Mouse (Mus musculus) limb, embryonic 13.5 days (tissue): ENCODE measurements at regions not wholly inside any gene's neighbourhood (a gene's known extent, or its start where the extent isn't known, plus 50 kb on each side); places are given as distances from the start of the nearest gene placed in this dataset.

Experiments used
- ATAC-seq: fragments of 200-750 bp; cut with Nextera tagmentation; 2 replicates; pipeline ENCODE4 v1.8.0; 2017; ENCODE audit warnings: low read depth, moderate number of reproducible peaks, moderate TSS enrichment; ENCODE audit not compliant: low FRiP score
- H3K27ac ChIP-seq: fragments of 300-500 bp; sonication (generic); 2 replicates; pipeline ENCODE4 v1.5.1; 2015; ENCODE audit warnings: inconsistent platforms, mild to moderate bottlenecking, moderate library complexity
- H3K27me3 ChIP-seq: fragments of 300-500 bp; sonication (generic); 2 replicates; pipeline ENCODE4 v1.6.1; 2015; ENCODE audit warnings: mild to moderate bottlenecking, inconsistent platforms
- H3K36me3 ChIP-seq: fragments of 300-500 bp; sonication (generic); 2 replicates; pipeline ENCODE4 v1.6.1; 2015; ENCODE audit warnings: inconsistent platforms, mild to moderate bottlenecking, moderate library complexity
- H3K4me1 ChIP-seq: fragments of 300-500 bp; sonication (generic); 2 replicates; pipeline ENCODE4 v1.6.1; 2015; ENCODE audit warnings: inconsistent platforms
- H3K4me2 ChIP-seq: fragments of 300-500 bp; sonication (generic); replicated peaks from 2 replicates; pipeline ENCODE4 v1.6.1; 2015; ENCODE audit warnings: inconsistent platforms, mild to moderate bottlenecking, moderate library complexity
- H3K4me3 ChIP-seq: fragments of 300-500 bp; sonication (generic); 2 replicates; pipeline ENCODE4 v1.5.1; 2015; ENCODE audit warnings: moderate library complexity, mild to moderate bottlenecking, inconsistent platforms
- H3K9ac ChIP-seq: fragments of 300-500 bp; sonication (generic); 2 replicates; pipeline ENCODE4 v1.6.1; 2015; ENCODE audit warnings: mild to moderate bottlenecking, inconsistent platforms
- H3K9me3 ChIP-seq: fragments of 300-500 bp; sonication (generic); 2 replicates; pipeline ENCODE4 v1.6.1; 2016; ENCODE audit warnings: inconsistent platforms
- WGBS: fragments of 180-500 bp; shearing (Covaris S2); methylation state at CpG from one replicate; pipeline ENCODE4 v1.1.7; 2015; 5-methylcytosine and 5-hydroxymethylcytosine counted together

- Histone ChIP-seq H3K9ac (no peak overlapping the region), H3K27me3 (no peaks in the 10 kb centered on the region), H3K36me3 (no peaks in the 10 kb centered on the region), H3K9me3 (no peaks in the 10 kb centered on the region), H3K4me3 (no peak overlapping the region), H3K27ac (no peak overlapping the region), H3K4me1 (no peaks in the 10 kb centered on the region), H3K4me2 (no peak overlapping the region)
- ATAC-seq: no peak
- WGBS: 85% methylated on average over 7 of the region's 7 CpGs
Observed at GRCm38 (mm10) chr7:69888251-69888650, 478.3 kb downstream of the Nr2f2 start.

DNA sequence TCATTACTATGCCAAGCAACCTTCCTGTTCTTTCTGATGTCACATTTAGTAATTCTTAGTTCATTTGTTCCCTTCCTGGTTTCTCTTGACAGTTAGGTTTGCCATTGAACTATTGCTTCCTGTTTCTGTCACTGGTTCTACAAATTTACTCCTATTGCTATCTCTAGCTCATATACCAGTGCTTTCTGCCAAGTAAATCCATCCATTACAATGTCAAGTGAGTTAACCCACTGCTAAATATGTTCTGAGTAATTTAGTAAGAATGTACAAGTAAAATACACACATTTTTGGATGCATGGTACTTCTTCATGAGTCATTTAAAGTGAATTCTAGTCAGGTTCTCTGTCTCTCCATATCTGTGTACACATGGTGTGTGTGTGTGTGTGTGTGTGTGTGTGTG, 489.5 kb downstream of the Nr2f2 start:
- no peak for ATAC-seq
- H3K9ac ChIP-seq: no peak overlapping the region
- no peaks in the 10 kb centered on the region for H3K27me3 ChIP-seq
- H3K9me3 ChIP-seq: no peaks in the 10 kb centered on the region
- H3K4me3 ChIP-seq: no peak overlapping the region
- no peak overlapping the region for H3K4me2 ChIP-seq
- H3K27ac ChIP-seq: no peak overlapping the region
- H3K36me3 ChIP-seq: no peaks in the 10 kb centered on the region
- no peaks in the 10 kb centered on the region for H3K4me1 ChIP-seq

DNA sequence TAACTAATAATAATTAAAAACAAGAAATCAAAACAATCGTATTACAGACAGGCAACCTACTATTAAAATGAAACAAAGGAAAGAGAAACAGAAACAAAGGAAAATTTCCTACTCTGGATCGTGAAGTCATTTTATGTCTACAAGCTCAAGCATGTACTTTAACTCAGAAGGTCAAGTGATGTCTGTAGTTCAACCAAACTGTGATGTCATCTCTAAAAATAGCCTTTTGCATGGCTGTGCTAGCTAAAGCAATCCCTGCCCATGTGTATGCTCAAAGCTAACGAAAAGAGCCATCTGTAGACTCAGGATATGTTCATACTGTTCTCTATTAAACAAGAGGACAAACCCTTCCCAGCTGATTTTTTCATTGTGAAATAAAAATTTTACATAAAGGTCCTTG, 500.7 kb downstream of the Nr2f2 start:
- Histone ChIP-seq H3K9me3 (no peaks in the 10 kb centered on the region), H3K27me3 (no peaks in the 10 kb centered on the region), H3K4me2 (no peak overlapping the region), H3K36me3 (no peaks in the 10 kb centered on the region), H3K4me3 (no peak overlapping the region), H3K27ac (no peak overlapping the region), H3K4me1 (no peaks in the 10 kb centered on the region), H3K9ac (no peak overlapping the region)
- WGBS: 82% methylated on average over 3 of the region's 3 CpGs
- no peak for ATAC-seq

GRCm38 (mm10) chr7:69844631-69845324, 521.8 kb downstream of the Nr2f2 start:
- Histone ChIP-seq H3K27me3 (0 out of 2 replicates have a peak, but pooled peaks cover 4% of the 10 kb centered on the region), H3K36me3 (no peaks in the 10 kb centered on the region), H3K9ac (no peak overlapping the region), H3K9me3 (no peaks in the 10 kb centered on the region), H3K4me3 (no peak overlapping the region), H3K4me2 (no peak overlapping the region), H3K27ac (no peak overlapping the region), H3K4me1 (peaks cover 6% of the 10 kb centered on the region; the same call in 1 of the 2 replicates)
- 41% methylated on average over 19 of the region's 19 CpGs for WGBS
- ATAC-seq: no peak

GRCm38 (mm10) chr7:69837379-69837778, 529.2 kb downstream of the Nr2f2 start:
- no peak for ATAC-seq
- Histone ChIP-seq H3K36me3 (no peaks in the 10 kb centered on the region), H3K9ac (no peak overlapping the region), H3K4me1 (no peaks in the 10 kb centered on the region), H3K27ac (no peak overlapping the region), H3K4me3 (no peak overlapping the region), H3K9me3 (no peaks in the 10 kb centered on the region), H3K4me2 (no peak overlapping the region), H3K27me3 (no peaks in the 10 kb centered on the region)
- 79% methylated on average over 5 of the region's 5 CpGs for WGBS

GRCm38 (mm10) chr7:69827251-69827650, 539.3 kb downstream of the Nr2f2 start:
- Histone ChIP-seq H3K4me1 (no peaks in the 10 kb centered on the region), H3K9me3 (no peaks in the 10 kb centered on the region), H3K4me3 (no peak overlapping the region), H3K36me3 (no peaks in the 10 kb centered on the region), H3K9ac (no peak overlapping the region), H3K4me2 (no peak overlapping the region), H3K27ac (no peak overlapping the region), H3K27me3 (peaks cover 17% of the 10 kb centered on the region)
- WGBS: 38% methylated on average over 8 of the region's 8 CpGs
- no peak for ATAC-seq

GRCm38 (mm10) chr7:69820570-69820969, 546.0 kb downstream of the Nr2f2 start:
- H3K36me3 ChIP-seq: no peaks in the 10 kb centered on the region
- H3K4me2 ChIP-seq: no peak overlapping the region
- 27% methylated on average over 2 of the region's 2 CpGs for WGBS
- H3K4me3 ChIP-seq: no peak overlapping the region
- no peak overlapping the region for H3K27ac ChIP-seq
- H3K9ac ChIP-seq: no peak overlapping the region
- 0 out of 2 replicates have a peak, but pooled peaks have one; percentile 57 for ATAC-seq
- H3K27me3 ChIP-seq: peaks cover 9% of the 10 kb centered on the region; the same call in 1 of the 2 replicates
- H3K9me3 ChIP-seq: no peaks in the 10 kb centered on the region
- peaks cover 6% of the 10 kb centered on the region; the same call in 1 of the 2 replicates for H3K4me1 ChIP-seq

GRCm38 (mm10) chr7:69812301-69812700, 554.2 kb downstream of the Nr2f2 start:
- H3K9ac ChIP-seq: no peak overlapping the region
- WGBS: 67% methylated on average over 3 of the region's 3 CpGs
- ATAC-seq: no peak
- H3K27ac ChIP-seq: no peak overlapping the region
- H3K27me3 ChIP-seq: peaks cover 9% of the 10 kb centered on the region
- H3K4me1 ChIP-seq: peaks cover 8% of the 10 kb centered on the region; the same call in 1 of the 2 replicates
- H3K9me3 ChIP-seq: no peaks in the 10 kb centered on the region
- no peak overlapping the region for H3K4me3 ChIP-seq
- H3K36me3 ChIP-seq: no peaks in the 10 kb centered on the region
- no peak overlapping the region for H3K4me2 ChIP-seq

- Histone ChIP-seq H3K27ac (no peak overlapping the region), H3K4me3 (no peak overlapping the region), H3K9ac (no peak overlapping the region), H3K36me3 (no peaks in the 10 kb centered on the region), H3K27me3 (peaks cover 8% of the 10 kb centered on the region), H3K9me3 (no peaks in the 10 kb centered on the region), H3K4me2 (no peak overlapping the region), H3K4me1 (peaks cover 8% of the 10 kb centered on the region; the same call in 1 of the 2 replicates)
- WGBS: 7% methylated on average over 5 of the region's 5 CpGs
- no peak for ATAC-seq
Observed at GRCm38 (mm10) chr7:69810873-69811272, 555.7 kb downstream of the Nr2f2 start.

DNA sequence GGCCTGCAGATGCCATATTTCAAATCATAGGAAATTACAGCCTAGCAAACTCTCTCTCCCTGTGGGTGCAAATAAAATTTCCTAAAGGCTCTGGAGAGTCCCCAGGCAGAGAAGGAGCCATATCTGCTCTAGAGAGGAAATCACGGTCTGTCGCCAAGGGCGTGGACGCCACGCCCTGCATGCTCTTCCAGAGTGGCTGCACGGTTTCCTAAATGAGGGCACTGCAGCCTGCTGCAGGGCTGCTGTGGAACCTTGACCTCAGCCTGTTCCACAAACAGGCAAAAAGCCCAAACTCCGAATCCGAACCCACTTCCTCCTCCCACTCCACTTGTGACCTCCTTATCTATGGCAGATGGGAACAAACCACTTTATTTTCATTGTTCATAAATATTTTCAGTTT, 559.3 kb downstream of the Nr2f2 start:
- Histone ChIP-seq H3K4me1 (no peaks in the 10 kb centered on the region), H3K9ac (no peak overlapping the region), H3K36me3 (no peaks in the 10 kb centered on the region), H3K4me3 (no peak overlapping the region), H3K4me2 (no peak overlapping the region), H3K27me3 (peaks cover 4% of the 10 kb centered on the region; the same call in 1 of the 2 replicates), H3K27ac (no peak overlapping the region), H3K9me3 (no peaks in the 10 kb centered on the region)
- WGBS: 49% methylated on average over 8 of the region's 8 CpGs
- ATAC-seq: no peak

GRCm38 (mm10) chr7:69770980-69771348, 595.6 kb downstream of the Nr2f2 start:
- Histone ChIP-seq H3K4me3 (no peak overlapping the region), H3K4me2 (no peak overlapping the region), H3K9ac (no peak overlapping the region), H3K27me3 (no peaks in the 10 kb centered on the region), H3K27ac (no peak overlapping the region), H3K36me3 (no peaks in the 10 kb centered on the region), H3K9me3 (no peaks in the 10 kb centered on the region), H3K4me1 (no peaks in the 10 kb centered on the region)
- ATAC-seq: no peak
- 86% methylated on average over 5 of the region's 5 CpGs for WGBS

DNA sequence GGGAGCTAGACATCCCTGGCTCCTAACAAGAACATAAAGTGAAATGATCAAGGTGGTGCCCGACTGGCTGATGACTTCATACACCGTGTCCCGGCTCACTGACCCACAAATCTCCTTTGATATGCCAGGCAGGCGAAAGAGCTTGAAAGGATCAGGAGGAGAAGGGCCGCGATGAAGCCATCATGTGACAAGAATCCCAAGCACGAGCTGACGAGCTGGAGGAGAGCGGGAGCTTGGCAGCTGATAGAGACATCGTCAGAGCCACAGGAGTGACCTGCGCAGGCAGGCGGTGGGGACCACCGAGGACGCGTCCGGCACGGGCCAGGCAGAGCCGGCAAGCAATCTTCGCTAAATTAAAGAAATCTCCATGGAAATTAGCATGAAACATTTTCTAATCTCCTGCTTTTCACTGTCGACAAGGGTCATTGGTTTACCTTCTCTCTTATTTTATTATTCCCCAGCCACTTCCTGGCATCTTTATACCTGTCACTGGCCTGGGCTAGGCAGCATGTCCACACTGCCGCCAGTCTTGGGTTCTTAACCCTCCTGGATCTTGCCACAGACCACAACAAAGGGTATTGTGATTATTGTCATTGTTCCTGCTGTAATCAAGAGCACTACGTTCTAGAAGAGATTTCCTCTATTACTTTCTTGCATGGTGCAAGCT, 596.1 kb downstream of the Nr2f2 start:
- H3K9me3 ChIP-seq: no peaks in the 10 kb centered on the region
- no peaks in the 10 kb centered on the region for H3K4me1 ChIP-seq
- no peaks in the 10 kb centered on the region for H3K27me3 ChIP-seq
- WGBS: 61% methylated on average over 22 of the region's 22 CpGs
- no peak overlapping the region for H3K4me2 ChIP-seq
- no peak overlapping the region for H3K4me3 ChIP-seq
- H3K27ac ChIP-seq: no peak overlapping the region
- H3K9ac ChIP-seq: no peak overlapping the region
- no peaks in the 10 kb centered on the region for H3K36me3 ChIP-seq
- no peak for ATAC-seq

DNA sequence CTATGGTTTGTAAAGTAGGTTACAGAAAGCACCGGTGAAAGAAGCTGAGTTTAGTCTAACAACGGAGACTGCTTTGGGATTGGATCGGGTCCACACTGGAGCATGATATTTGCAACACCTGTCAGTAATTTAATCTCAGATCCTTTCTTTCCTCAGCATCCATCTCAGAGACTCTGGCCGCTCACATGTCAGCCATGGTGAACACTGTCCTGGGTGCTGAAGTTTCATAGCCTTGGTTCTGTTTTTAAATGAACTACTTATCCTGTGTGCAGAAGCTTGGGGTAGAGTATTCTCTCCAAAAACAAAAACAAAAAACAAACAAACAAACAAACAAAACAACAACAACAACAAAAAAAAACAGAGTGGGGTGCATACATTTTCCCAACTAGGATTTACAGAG, 600.1 kb downstream of the Nr2f2 start:
- no peak for ATAC-seq
- H3K4me2 ChIP-seq: no peak overlapping the region
- no peaks in the 10 kb centered on the region for H3K9me3 ChIP-seq
- 42% methylated on average over 4 of the region's 4 CpGs for WGBS
- no peaks in the 10 kb centered on the region for H3K4me1 ChIP-seq
- H3K9ac ChIP-seq: no peak overlapping the region
- H3K27me3 ChIP-seq: no peaks in the 10 kb centered on the region
- H3K36me3 ChIP-seq: no peaks in the 10 kb centered on the region
- no peak overlapping the region for H3K4me3 ChIP-seq
- H3K27ac ChIP-seq: no peak overlapping the region
